Mouse (Mus musculus): ENCODE measurements around the gene Gm11127.
A peak's percentile ranks its signal among the peaks of the same experiment; 100 is the strongest.
"Not testable (repeated sequence)": the region's sequence is repeated elsewhere in the genome, so short reads cannot be mapped to it uniquely, and the experiment has no call there.

Gene Gm11127

DNA sequence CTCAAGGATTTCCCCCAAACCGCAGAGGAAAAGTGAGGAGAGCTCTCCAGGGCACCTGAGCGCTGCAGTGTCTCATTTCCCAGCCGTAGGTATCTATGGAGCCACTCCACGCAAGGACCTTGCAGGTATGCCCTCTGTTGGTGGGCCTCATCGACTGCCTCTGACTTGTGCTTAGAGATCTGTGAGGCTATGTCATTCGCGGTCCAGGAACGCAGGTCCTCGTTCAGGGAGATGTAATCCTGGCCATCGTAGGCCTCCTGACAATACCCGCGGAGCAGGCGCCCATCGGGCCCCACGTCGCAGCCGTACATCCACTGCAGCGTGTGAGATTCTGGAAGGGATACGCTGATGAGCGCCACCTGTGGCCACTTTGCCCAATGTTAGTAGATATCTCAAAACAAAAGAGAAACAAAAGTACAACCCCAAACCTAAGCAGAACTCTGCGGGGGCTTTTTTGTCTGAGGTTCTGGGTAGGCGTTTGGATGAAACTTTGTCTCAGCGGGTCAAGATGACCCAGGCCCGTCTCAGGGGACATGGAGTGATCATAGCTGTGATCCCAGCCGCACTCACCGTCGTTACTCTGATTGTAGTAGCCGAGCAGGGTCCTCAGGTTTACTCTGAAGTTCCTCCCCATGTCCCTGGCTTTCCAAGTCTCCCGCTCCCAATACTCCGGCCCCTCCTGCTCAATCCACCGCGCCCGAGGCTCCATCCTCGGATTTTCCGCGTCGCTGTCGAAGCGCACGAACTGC is 26.4 kb downstream of the Gm11127 start:
- peak in 1 of 2 experiments; percentile 53 for DNase-seq (ENCODE audit: low spot score in 2 of 2)

- DNase-seq (ENCODE audit: low spot score in 2 of 2): not testable (repeated sequence)
These were observed 27.2 kb downstream of the Gm11127 start for GRCm38 (mm10) chr17:36030703-36031582.

DNA sequence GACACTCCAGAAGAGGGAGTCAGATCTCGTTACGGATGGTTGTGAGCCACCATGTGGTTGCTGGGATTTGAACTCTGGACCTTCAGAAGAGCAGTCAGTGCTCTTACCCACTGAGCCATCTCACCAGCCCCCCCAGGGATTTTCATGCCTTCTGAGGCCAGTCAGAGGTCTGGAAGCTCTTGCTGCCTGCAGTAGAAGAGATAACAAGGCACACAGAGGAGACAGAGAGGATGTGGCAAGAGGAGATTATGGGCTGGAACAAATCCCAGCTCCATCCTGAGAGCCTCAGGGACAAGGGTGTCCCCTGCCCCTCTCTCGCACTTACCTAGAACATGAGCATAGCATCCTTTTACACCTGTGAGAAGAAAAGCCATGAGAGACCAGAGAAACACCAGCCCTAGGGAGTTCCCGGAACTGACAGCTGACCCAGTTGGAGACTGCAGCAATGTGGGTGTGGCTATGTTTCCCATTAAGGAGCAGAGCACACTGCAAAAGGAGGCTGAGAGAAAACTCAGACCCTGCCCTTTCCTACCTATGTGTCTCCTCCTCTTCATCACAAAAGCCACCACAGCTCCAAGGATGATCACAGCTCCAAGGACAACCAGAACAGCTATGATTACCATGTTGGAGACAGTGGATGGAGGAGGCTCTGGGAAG is 28.0 kb downstream of the Gm11127 start:
- not testable (repeated sequence) for DNase-seq (ENCODE audit: low spot score in 2 of 2)

- no peak for DNase-seq (ENCODE audit: low spot score in 2 of 2)
These were observed 29.1 kb downstream of the Gm11127 start for GRCm38 (mm10) chr17:36028879-36029619.

- DNase-seq (ENCODE audit: low spot score in 2 of 2): no peak
These were observed 30.5 kb downstream of the Gm11127 start for GRCm38 (mm10) chr17:36027663-36028062.

- DNase-seq (ENCODE audit: low spot score in 2 of 2): peak in 1 of 2 experiments; percentile 21
These were observed 32.3 kb downstream of the Gm11127 start for GRCm38 (mm10) chr17:36025901-36026300.

GRCm38 (mm10) chr17:36025197-36025596 is 33.0 kb downstream of the Gm11127 start:
- DNase-seq (ENCODE audit: low spot score in 2 of 2): no peak

- DNase-seq (ENCODE audit: low spot score in 2 of 2): no peak
These were observed 34.2 kb downstream of the Gm11127 start for GRCm38 (mm10) chr17:36023710-36024654.

DNA sequence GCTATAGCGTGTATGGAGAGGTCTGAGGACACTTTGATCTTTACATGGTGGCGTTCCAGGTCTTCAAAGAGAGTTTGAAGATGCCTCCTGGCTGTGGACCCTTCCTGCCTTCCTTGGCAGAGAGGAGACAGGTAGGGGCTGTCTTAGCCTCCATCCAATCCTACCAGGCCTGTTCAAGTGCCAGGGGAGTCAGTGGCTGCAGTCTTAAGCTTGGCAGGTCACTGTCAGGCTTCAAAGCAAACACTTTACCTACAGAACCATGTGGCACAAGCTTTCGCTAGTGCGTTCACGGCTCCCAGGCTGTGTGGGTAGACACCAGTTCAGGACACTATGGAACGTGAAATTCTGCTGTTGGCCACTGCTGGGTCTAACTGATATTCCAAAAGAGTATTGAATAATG is 35.2 kb downstream of the Gm11127 start:
- DNase-seq (ENCODE audit: low spot score in 2 of 2): no peak

GRCm38 (mm10) chr17:36022098-36022497 is 36.1 kb downstream of the Gm11127 start:
- DNase-seq (ENCODE audit: low spot score in 2 of 2): no peak

- DNase-seq (ENCODE audit: low spot score in 2 of 2): no peak
These were observed 36.9 kb downstream of the Gm11127 start for GRCm38 (mm10) chr17:36021309-36021708.

DNA sequence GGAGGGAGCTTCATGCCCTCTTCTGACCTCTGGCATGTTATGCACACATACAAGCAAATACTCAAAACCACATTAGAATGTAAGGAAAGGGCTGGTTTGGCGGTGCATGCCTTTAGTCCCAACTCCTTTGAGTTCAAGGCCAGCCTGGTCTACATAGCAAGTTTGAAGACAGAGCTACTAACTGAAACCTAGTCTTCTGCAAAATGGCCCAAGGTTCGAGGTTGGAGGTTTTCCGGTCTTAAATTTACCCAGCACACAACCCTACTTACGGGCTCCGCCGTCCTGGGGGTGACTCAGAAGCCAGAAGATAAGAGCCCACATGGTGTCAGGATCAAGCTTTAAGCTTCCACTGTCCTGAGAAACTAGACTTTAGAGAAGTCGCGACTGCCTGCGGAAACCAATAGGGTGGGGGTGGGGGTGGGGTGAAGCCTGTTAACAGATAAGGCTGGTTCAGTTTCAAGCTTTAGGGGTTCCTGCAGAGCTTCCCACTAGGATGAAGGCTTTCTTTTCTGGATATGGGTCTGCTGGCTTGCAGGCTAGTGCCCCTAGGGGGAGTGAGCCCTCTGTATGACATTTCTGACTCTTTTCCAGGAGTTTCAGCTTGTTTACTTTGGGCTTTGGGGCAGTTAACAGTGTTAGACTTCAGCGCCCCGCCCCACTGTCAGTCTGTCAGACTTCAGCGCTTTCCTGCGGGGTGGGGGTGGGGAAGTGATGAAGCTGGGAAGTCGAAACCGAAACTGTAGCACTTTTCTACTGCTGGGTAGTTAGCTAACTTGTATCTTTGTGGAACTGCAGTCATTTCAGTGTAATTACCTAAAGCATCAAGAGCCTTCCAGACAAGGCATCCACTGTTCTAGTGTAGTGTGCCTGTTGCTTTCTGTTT is 37.7 kb downstream of the Gm11127 start, which contains the start of gene H2-T24:
Gene H2-T24 (minus strand): TSS at position 370 of the 883 bp plus-strand sequence.
- DNase-seq (ENCODE audit: low spot score in 2 of 2): no peak

DNA sequence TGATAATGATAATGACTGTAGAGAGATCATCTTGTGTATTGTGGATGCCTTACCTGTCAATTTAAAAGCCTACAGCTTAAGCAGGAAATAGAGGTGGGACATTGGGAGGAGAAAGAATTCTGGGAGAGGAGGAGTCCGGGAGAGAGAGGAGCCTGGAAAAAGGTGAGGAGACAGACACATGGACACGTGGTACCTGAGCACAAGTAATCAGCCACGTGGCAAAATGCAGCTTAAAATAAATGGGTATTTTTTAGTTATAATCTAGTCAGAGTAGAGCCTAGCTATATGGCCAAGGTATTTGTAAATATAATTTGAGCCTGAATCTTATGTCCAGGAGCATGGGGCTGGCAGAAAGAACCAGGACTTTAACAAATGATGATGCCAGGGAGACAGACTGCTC is 38.7 kb downstream of the Gm11127 start:
- DNase-seq (ENCODE audit: low spot score in 2 of 2): no peak

DNA sequence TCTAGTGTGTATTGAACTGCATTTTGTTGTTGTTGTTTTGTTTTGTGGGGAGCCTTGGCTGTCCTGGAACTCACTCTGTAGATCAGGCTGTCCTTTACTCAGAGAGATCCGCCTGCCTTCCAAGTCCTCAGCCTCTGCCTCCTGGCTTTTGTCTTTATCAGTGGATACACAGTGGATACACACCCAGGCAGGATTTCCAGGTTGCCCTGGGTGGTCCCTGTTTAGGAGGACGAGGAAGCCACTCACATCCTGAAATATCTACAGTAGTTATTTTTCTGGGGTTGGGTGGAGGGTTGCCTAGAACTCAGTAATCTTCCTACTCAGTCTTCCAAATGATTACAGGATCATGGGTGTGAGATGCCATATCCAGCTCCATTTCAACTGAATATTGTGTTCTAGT is 39.2 kb downstream of the Gm11127 start:
- DNase-seq (ENCODE audit: low spot score in 2 of 2): no peak

DNA sequence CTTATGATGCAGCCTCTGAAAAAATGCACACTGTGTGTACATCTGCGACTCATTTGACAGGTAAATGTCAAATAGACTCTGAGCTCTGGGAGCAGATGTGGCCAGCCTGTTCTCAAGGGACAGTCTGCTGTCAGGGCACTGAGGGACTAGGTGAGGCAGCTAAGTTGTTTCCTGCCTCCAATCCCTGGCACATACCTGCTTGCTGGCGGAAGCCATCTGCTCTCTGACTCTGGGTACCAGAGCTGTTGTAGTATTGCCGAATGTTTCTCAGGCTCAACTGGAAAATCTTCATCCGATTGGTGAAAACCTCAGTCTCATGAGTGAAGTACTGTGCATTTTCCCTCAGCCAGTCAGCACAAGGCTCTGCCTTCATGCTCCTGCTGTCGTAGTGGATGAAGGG is 41.1 kb downstream of the Gm11127 start:
- no peak for DNase-seq (ENCODE audit: low spot score in 2 of 2)

DNA sequence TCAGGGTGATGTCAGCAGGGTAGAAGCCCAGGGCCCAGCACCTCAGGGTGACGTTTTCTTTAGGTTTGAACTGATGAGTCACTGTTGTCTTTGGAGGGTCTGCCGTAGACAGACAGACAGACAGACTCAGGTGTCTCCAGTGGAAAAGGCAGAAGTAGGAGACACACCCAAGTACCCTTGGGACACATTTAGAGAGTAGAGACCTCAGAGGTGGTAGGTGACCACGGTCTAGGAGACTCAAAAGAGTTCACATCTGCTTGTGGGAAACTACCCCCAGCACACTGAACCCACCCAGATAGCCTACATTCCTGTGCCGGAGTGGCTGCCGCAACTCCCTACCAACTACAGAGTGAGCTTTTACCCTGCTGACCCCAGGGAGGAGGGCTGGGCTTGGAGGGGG is 43.2 kb downstream of the Gm11127 start:
- no peak for DNase-seq (ENCODE audit: low spot score in 2 of 2)
